Mouse (Mus musculus) stomach, embryonic 14.5 days (tissue): ENCODE measurements around the gene Casc1. TPM values are rescaled to one million over a fixed set of nuclear protein-coding genes. Genes with fewer than 3 reads are reported as not detected.

Source experiments
- ATAC-seq: fragments of 200-750 bp; cut with Nextera tagmentation; 2 replicates; pipeline ENCODE4 v1.8.0; 2017; ENCODE audit warnings: low read depth, moderate TSS enrichment; ENCODE audit not compliant: insufficient number of reproducible peaks, insufficient read depth, low FRiP score
- H3K27ac ChIP-seq: fragments of 300-500 bp; sonication (generic); 2 replicates; pipeline ENCODE4 v1.5.1; 2014; ENCODE audit warnings: mild to moderate bottlenecking, low read length, moderate library complexity, mixed read lengths
- H3K27me3 ChIP-seq: fragments of 300-500 bp; sonication (generic); 2 replicates; pipeline ENCODE4 v1.6.1; 2014; ENCODE audit warnings: low read length, control low read depth, mixed read lengths; ENCODE audit not compliant: control insufficient read depth, insufficient read depth
- H3K36me3 ChIP-seq: fragments of 300-500 bp; sonication (generic); 2 replicates; pipeline ENCODE4 v1.6.1; 2014; ENCODE audit warnings: mild to moderate bottlenecking, control low read depth, low read length, moderate library complexity, mixed read lengths; ENCODE audit not compliant: control insufficient read depth, insufficient read depth
- H3K4me1 ChIP-seq: fragments of 300-500 bp; sonication (generic); 2 replicates; pipeline ENCODE4 v1.6.1; 2014; ENCODE audit warnings: low read length, control low read depth, mixed read lengths; ENCODE audit not compliant: control insufficient read depth, insufficient read depth
- H3K4me2 ChIP-seq: fragments of 300-500 bp; sonication (generic); replicated peaks from 2 replicates; pipeline ENCODE4 v1.6.1; 2014; ENCODE audit warnings: low read depth, low read length, control low read depth
- H3K4me3 ChIP-seq: fragments of 300-500 bp; sonication (generic); 2 replicates; pipeline ENCODE4 v1.5.1; 2014; ENCODE audit warnings: low read depth, low read length, control low read depth
- H3K9ac ChIP-seq: fragments of 300-500 bp; sonication (generic); replicated peaks from 2 replicates; pipeline ENCODE4 v1.6.1; 2014; ENCODE audit warnings: low read depth, mild to moderate bottlenecking, control low read depth, low read length, moderate library complexity, mixed read lengths
- H3K9me3 ChIP-seq: fragments of 300-500 bp; sonication (generic); 2 replicates; pipeline ENCODE4 v1.6.1; 2016; ENCODE audit warnings: low read depth, low read length, control low read depth; ENCODE audit not compliant: control insufficient read depth
- WGBS: fragments of 180-500 bp; shearing (Covaris S2); extraction: QIAGEN DNeasy Blood & Tissue Kit; methylation state at CpG from one replicate; pipeline ENCODE4 v1.1.7; 2014; 5-methylcytosine and 5-hydroxymethylcytosine counted together
- polyA plus RNA-seq: library from polyadenylated mRNA; unstranded; fragments of >200 nt; fragmentation: Nextera tagmentation; extraction: Ambion mirVana; gene quantifications from 2 replicates; pipeline ENCODE4 v1.2.1, GENCODE M21; 2014

Gene Casc1
- polyA plus RNA-seq, 1 experiment from 2014 or later, result 0.74 TPM

DNA sequence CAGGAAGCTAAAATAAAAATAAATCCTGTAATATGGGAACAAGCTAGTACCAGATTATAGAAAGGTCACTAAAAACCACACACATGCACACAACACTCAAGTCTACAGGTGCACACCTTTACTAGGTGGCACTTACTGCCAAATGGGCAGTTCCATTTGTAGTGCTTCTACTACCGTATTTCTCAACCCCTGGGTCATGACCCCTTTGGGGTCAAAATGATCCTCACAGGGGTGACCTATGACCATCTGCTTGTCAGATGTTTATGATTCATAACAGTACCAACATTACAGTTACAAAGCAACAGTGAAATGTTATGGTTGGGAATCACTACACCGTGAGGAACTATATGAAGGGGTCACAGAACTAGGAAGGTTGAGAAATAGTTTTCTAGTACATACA is 3.1 kb upstream of the Casc1 start:
- Histone ChIP-seq H3K9ac (no peak overlapping the region), H3K4me3 (no peak overlapping the region), H3K9me3 (no peaks in the 10 kb centered on the region), H3K36me3 (peaks cover 16% of the 10 kb centered on the region), H3K27ac (no peak overlapping the region), H3K4me2 (no peak overlapping the region), H3K27me3 (no peaks in the 10 kb centered on the region), H3K4me1 (peaks cover 9% of the 10 kb centered on the region; the same call in 1 of the 2 replicates)
- WGBS, result 77% methylated on average over 2 of the region's 2 CpGs
- ATAC-seq, result no peak

DNA sequence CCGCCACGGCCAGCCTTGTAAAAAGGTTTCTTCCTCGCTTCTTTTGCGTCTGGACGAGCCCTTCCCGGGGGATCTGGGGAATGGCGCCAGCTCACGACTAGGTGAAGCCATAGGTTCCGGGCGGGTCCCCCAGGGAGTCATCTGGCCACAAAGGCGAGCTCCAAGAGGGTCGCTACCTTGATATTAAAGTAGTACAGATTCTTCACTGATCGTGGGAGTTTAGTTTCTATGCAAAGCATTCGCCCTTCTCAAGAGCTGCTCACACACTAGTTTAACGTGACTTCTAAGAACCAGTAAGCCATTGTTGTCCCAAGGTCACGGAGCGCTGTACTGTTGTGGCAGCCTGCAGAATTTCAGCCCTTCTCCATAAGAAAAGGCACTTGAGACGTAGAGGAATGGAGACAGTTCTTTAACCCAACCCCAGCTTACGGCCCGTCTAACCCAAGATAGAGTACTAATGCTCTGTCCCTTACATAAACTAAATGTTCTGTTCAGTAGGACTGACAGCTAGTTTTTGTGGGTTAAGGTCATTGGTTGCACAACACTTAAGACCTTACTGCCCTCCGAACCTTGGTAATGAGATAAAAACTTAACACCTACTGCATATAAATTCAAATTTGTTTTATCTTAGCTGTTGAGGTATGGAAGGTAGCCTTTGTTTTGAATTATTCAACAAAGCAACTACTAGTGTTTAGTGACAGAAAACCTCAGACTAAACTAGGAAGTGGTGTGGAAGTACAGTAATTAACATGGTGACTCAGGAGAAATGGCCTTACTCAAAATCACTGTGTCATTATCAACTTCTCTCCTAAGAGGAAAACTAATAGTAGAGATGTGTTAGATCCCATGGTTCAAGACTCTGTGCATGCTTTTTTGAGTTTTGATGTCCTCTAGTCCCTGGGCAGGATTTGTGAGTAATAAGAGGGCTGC is 836 bp upstream of the Casc1 start:
- Histone ChIP-seq H3K27ac (peak overlapping the region; percentile 96), H3K4me2 (peak overlapping the region; percentile 83), H3K36me3 (peaks cover 7% of the 10 kb centered on the region), H3K9ac (peak overlapping the region; percentile 84), H3K9me3 (no peaks in the 10 kb centered on the region), H3K4me3 (peak overlapping the region; percentile 77), H3K27me3 (no peaks in the 10 kb centered on the region), H3K4me1 (peaks cover 9% of the 10 kb centered on the region; the same call in 1 of the 2 replicates)
- 2% methylated on average over 21 of the region's 21 CpGs for WGBS
- 0 out of 2 replicates have a peak, but pooled peaks have one; percentile 16 for ATAC-seq

DNA sequence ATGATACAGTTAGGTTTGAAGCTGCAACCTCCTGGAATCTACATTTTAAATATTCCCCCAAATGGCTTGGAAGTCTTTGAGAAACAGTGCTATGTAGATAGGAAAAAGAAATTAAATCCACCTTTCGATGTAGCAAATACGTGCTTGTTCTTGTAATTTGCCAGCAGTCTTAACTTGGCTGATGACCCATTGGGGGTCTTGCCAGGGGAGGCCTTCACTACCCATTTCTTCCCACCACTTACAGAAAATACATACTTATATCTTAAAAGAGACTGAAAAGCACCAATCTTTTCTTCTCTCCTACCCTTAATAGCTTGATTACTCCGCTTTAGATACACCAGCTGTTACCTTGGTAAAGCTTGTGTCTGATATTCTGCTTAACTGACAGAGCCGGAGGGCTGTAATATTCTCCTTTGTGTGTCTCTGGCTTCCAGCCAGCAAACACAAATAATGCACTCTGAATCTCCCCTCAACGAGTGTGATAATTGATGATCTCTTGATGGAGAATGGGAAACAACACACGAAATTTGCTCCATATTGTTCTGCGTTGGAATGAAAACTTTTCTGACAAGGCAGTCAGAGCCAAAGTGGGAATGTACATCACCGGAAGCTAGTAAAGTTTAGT is 637 bp downstream of the Casc1 start:
- no peak overlapping the region for H3K9ac ChIP-seq
- no peaks in the 10 kb centered on the region for H3K27me3 ChIP-seq
- 34% methylated on average over 8 of the region's 8 CpGs for WGBS
- no peak for ATAC-seq
- peak overlapping the region; percentile 71 for H3K4me2 ChIP-seq
- H3K4me1 ChIP-seq, result peaks cover 9% of the 10 kb centered on the region; the same call in 1 of the 2 replicates
- H3K4me3 ChIP-seq, result peak overlapping the region; percentile 31
- no peak overlapping the region for H3K27ac ChIP-seq
- no peaks in the 10 kb centered on the region for H3K9me3 ChIP-seq
- peaks cover 2% of the 10 kb centered on the region; the same call in 1 of the 2 replicates for H3K36me3 ChIP-seq

DNA sequence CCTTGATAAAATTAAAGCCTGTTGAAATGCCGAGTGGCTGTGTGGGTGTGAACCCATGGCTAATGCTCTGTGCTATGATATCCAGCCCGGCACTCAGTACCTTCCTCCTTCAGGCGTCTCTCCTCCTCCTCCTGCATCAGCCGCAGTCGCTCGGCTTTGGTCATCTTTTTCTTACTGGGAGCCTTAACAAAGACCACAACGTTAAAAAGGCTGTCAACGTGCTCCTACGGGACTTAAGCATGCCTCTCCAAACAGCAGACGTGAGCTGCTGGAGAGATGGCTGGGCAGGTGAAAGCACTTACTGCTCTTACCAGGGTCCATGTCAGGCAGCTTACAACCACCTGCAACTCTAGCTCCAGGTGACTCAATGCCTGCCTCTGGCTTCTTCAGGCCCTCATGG is 5.7 kb downstream of the Casc1 start:
- Histone ChIP-seq H3K4me3 (no peak overlapping the region), H3K4me2 (no peak overlapping the region), H3K27me3 (no peaks in the 10 kb centered on the region), H3K4me1 (peaks cover 3% of the 10 kb centered on the region; the same call in 1 of the 2 replicates), H3K9me3 (no peaks in the 10 kb centered on the region), H3K36me3 (no peaks in the 10 kb centered on the region), H3K27ac (no peak overlapping the region), H3K9ac (no peak overlapping the region)
- WGBS, result 68% methylated on average over 10 of the region's 10 CpGs
- ATAC-seq, result no peak

DNA sequence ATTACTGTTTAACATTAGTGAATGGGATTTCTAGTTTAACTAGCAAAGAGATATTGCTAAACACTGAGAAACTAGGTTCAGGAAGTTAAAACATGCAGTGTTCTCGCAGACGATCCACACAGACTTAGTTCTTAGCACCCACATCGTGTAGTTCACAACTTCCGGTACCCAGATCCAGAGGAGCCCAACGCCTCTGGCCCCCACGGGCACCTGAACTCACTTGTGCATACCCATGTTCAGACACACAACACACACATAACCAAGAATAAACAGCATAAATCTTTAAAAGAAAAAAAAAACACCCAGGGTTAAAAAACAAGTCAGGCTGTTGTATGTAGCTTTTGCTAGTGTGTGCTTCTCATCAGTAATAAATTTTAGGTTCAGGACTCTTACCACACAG is 6.4 kb downstream of the Casc1 start:
- 90% methylated on average over 6 of the region's 6 CpGs for WGBS
- ATAC-seq, result no peak
- H3K9ac ChIP-seq, result no peak overlapping the region

DNA sequence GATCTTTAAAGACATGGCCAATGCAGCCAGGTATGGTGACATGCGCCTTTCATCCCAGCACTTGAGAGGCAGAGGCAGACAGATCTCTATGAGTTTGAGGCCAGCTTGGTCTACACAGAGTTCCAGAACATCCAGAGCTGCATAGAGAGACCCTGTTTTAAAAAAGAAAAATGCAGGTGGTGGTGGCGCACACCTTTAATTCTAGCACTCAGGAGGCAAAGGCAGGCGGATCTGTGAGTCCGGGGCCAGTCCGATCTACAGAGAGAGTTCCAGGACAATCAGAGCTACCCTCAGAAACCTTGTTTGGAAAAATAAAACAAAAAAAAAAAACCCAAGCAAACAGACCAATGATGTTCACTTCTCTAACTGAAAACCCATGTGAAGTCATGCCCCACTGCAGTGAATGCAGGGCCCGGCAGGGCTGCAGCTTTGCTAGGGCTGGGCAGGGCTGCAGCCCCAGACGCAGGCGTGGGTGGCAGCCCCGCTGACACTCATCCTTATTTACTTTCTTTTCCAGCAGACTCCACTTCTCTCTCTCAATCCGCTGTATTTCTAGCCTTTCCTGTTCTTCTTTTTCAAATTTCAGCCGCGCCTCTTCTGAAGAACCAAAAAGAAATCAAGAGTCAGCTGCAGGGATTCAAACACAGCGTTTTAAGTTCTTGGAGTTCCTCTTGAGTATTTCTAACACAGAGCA is 8.2 kb downstream of the Casc1 start:
- 0 out of 2 replicates have a peak, but pooled peaks cover 2% of the 10 kb centered on the region for H3K4me1 ChIP-seq
- 76% methylated on average over 13 of the region's 13 CpGs for WGBS
- no peaks in the 10 kb centered on the region for H3K9me3 ChIP-seq
- no peak overlapping the region for H3K9ac ChIP-seq
- H3K36me3 ChIP-seq, result no peaks in the 10 kb centered on the region
- H3K27ac ChIP-seq, result no peak overlapping the region
- ATAC-seq, result no peak
- H3K4me3 ChIP-seq, result no peak overlapping the region
- no peak overlapping the region for H3K4me2 ChIP-seq
- no peaks in the 10 kb centered on the region for H3K27me3 ChIP-seq

More for the DNA sequence above, 6.4 kb downstream of the Casc1 start:
- Histone ChIP-seq H3K9me3 (no peaks in the 10 kb centered on the region), H3K4me1 (0 out of 2 replicates have a peak, but pooled peaks cover 2% of the 10 kb centered on the region), H3K27me3 (no peaks in the 10 kb centered on the region), H3K4me3 (no peak overlapping the region), H3K27ac (no peak overlapping the region), H3K4me2 (no peak overlapping the region), H3K36me3 (no peaks in the 10 kb centered on the region)

DNA sequence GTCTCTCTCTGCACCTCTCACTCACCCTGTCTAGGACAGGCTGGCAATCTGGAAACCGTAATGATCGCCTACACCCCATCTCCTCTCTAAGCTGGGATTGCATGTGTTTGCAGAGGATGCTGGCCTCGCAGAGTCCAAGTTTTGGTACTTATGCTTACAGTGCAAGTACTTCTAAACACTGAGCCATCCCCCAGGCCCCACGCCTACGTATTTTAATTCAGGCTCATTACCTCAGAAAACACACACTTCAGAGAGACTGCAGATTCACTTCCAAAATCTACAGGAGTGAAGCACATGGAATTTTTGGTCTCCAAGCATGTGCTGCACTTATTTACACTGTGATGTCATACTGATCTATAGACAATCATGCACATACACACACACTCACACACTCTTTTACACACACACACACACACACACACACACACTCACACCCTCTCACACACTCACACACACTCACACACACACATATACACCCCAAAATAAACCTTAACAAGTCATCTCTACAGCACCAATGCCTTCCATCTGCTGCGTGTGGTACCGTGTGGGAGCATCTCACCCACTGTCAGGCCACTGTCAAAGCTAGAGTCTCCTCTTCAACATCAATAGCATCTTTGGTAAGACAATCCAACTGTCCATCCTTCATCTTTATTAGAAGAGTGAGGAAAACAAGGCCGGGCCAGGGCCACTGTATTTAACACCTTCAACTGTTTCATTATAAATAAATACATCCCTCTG is 12.7 kb downstream of the Casc1 start:
- Histone ChIP-seq H3K27ac (no peak overlapping the region), H3K4me2 (no peak overlapping the region), H3K27me3 (no peaks in the 10 kb centered on the region), H3K9me3 (no peaks in the 10 kb centered on the region), H3K4me1 (0 out of 2 replicates have a peak, but pooled peaks cover 2% of the 10 kb centered on the region), H3K36me3 (no peaks in the 10 kb centered on the region), H3K9ac (no peak overlapping the region), H3K4me3 (no peak overlapping the region)
- ATAC-seq, result no peak
- WGBS, result 89% methylated on average over 8 of the region's 8 CpGs

DNA sequence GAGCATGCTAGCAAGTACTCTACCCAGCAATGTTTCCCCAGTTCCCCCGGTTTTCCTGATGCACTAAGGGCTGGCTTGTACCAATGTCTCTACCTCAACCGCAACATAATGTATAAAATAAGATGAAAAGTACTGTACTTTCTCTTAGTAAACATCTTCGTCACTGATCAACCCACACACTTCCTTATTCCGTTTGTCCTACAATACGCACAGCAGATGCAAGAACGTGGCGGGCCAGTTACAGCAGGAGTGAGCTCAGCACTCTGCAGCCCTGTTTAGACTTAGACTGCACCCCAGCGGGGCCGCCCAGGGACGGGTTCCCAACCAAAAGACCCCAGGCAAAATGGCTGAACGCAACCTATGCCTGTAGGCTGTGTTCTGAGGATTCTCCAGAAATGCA is 17.4 kb downstream of the Casc1 start:
- Histone ChIP-seq H3K4me2 (no peak overlapping the region), H3K9me3 (no peaks in the 10 kb centered on the region), H3K27ac (no peak overlapping the region), H3K4me1 (no peaks in the 10 kb centered on the region), H3K36me3 (no peaks in the 10 kb centered on the region), H3K9ac (no peak overlapping the region), H3K4me3 (no peak overlapping the region), H3K27me3 (no peaks in the 10 kb centered on the region)
- whole genome bisulfite sequencing, result 66% methylated on average over 11 of the region's 11 CpGs
- no peak for ATAC-seq
